Mouse (Mus musculus): ENCODE results near the gene Nipsnap3b. TPM values are rescaled to one million over a fixed set of nuclear protein-coding genes. Genes with fewer than 3 reads are reported as not detected.

Gene Nipsnap3b
- 32.4 TPM for polyA plus RNA-seq (2014; fragmentation: Illumina TruSeq; extraction: RNeasy Lipid Tissue Mini Kit (QIAGEN cat#74804); ENCODE audit: low read depth, low replicate concordance)

DNA sequence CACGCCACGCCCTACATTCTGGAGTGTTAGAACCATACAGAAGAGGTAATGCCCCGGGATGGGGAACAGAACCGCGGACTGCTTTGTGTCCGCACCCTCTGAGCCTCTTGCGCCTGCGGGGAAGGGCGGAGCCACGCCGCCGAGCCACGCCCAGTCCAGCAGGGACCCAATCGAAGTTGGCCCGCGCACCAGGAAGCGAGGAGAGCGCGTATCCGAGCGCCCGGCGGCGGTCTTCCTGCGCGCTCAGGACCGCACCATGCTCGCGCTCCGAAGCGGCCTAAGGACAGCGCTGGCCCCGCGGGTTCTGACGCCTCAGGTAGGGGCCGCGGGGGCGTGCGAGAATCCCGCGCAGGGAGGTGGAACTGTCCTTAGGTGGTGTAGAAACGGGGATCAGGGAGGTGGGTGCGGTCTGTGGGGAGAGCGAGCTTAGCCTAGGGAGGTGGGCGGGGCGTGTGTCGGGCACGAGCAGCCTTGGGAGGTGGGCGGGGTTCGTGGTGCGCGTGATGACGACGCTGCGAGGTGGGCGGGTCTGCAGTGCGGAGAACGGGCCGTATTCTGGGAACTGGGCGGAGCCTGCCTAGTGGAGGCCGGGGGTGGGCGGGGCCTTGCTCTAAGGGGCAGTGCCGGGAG is at the start of gene Nipsnap3b:
Nipsnap3b (plus strand) TSS at position 149 of the 630 bp plus-strand sequence.

DNA sequence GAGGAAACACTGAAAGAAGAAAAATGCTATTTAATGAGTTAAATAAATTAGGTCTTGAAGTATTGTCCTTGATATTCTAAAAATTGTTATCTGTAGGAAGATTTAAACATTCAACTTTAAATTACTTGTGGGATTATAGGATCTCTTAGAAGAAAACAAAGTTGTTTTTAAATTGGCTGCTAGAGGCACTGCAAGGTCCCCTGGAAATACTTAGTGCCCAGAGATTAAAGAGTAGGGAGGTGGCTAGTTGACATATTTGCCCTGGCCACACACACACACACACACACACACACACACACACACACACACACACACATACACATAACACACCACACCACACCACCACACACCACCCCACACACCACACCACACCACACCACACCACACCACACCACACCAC is 47.4 kb upstream of the Nipsnap3b start, which contains the start of gene Olfr270:
Olfr270 (plus strand) TSS at position 301 of the 400 bp plus-strand sequence.

GRCm38 (mm10) chr4:52989248-52989647 is 22.4 kb upstream of the Nipsnap3b start, which contains the start of gene Nipsnap3a:
Nipsnap3a (plus strand) TSS chr4:52989272.

Other genes with a start within 250 kb of the Nipsnap3b start
- gene Olfr275, start 197.3 kb upstream of the Nipsnap3b start, polyA plus RNA-seq (2014; fragmentation: Illumina TruSeq; extraction: RNeasy Lipid Tissue Mini Kit (QIAGEN cat#74804); ENCODE audit: low read depth, low replicate concordance), result not detected
- gene Olfr273, start 152.6 kb upstream of the Nipsnap3b start, polyA plus RNA-seq (2014; fragmentation: Illumina TruSeq; extraction: RNeasy Lipid Tissue Mini Kit (QIAGEN cat#74804); ENCODE audit: low read depth, low replicate concordance), result not detected
- gene Olfr272, start 92.7 kb upstream of the Nipsnap3b start, polyA plus RNA-seq (2014; fragmentation: Illumina TruSeq; extraction: RNeasy Lipid Tissue Mini Kit (QIAGEN cat#74804); ENCODE audit: low read depth, low replicate concordance), result not detected
- gene Olfr270, start 47.3 kb upstream of the Nipsnap3b start, polyA plus RNA-seq (2014; fragmentation: Illumina TruSeq; extraction: RNeasy Lipid Tissue Mini Kit (QIAGEN cat#74804); ENCODE audit: low read depth, low replicate concordance), result not detected
- gene Nipsnap3a, start 22.6 kb upstream of the Nipsnap3b start, polyA plus RNA-seq (2014; fragmentation: Illumina TruSeq; extraction: RNeasy Lipid Tissue Mini Kit (QIAGEN cat#74804); ENCODE audit: low read depth, low replicate concordance), result not detected
- 19.3 TPM for gene Abca1, start 148.0 kb downstream of the Nipsnap3b start, polyA plus RNA-seq (2014; fragmentation: Illumina TruSeq; extraction: RNeasy Lipid Tissue Mini Kit (QIAGEN cat#74804); ENCODE audit: low read depth, low replicate concordance)

Data from kidney, adult 10 weeks (tissue).